Mouse (Mus musculus): ENCODE data around the gene Olfr951.

Gene Olfr951

GRCm38 (mm10) chr9:39387110-39387509 lies at the start of gene Olfr951:
Olfr951 (plus strand) TSS chr9:39387410.
- no peak for DNase-seq (ENCODE audit: low spot score)

- DNase-seq (ENCODE audit: low spot score), result no peak
Measured at GRCm38 (mm10) chr9:39427048-39427447, 39.8 kb downstream of the Olfr951 start, which contains the start of gene Olfr952. Olfr952 (minus strand) TSS chr9:39427148.

Data from left cerebral cortex, adult 11 months (tissue).